Mouse (Mus musculus) lung, adult 2 months (tissue): ENCODE results near the gene Ddx11.
"Not testable (repeated sequence)": the region's sequence is repeated elsewhere in the genome, so short reads cannot be mapped to it uniquely, and the experiment has no call there.

Source experiments
- CTCF ChIP-seq: fragments of 200-500 bp; IDR thresholded peaks from 2 replicates; pipeline ENCODE4 v1.5.1; 2011; ENCODE audit warnings: mild to moderate bottlenecking, low read length, control low read depth; ENCODE audit not compliant: insufficient read depth
- POLR2A ChIP-seq: fragments of 200-500 bp; IDR thresholded peaks from 2 replicates; pipeline ENCODE4 v1.6.1; 2011; ENCODE audit warnings: low read depth, mild to moderate bottlenecking, control low read depth, low read length, borderline replicate concordance; ENCODE audit errors: extremely low read depth

- TF ChIP-seq CTCF, POLR2A: not testable (repeated sequence)
These were observed 29.7 kb downstream of the Ddx11 start for GRCm38 (mm10) chr17:66152706-66153662.
